Mouse (Mus musculus): Measurements from ENCODE around the gene Inpp5f. TPM values are rescaled to one million over a fixed set of nuclear protein-coding genes. Genes with fewer than 3 reads are reported as not detected.
"Not testable (repeated sequence)": the region's sequence is repeated elsewhere in the genome, so short reads cannot be mapped to it uniquely, and the experiment has no call there.

Gene Inpp5f
- polyA plus RNA-seq, 1 experiment from 2014 or later: 63.6 TPM

DNA sequence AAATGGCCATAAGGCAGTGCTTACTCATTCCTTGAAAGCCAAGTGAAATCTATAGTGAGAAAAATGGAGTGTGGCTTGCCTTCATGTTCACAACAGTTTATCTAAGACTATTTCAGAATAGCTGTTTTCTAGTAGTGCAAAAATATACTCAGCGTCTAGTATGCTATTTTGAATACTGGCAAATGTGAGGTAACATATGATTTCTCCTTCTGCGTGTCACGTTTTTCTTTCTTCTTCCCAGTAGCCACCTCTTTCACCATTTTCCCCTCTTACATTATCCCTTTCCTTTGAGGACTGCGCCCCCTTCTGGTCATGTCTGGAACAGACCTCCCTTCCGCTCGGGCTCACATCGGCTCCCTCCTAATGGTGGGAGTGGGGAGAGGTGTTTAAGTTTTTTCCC is 78.9 kb downstream of the Inpp5f start:
- DNase-seq (ENCODE audit: low spot score): peak; percentile 86
- 10% methylated on average over 7 of the region's 7 CpGs for WGBS
- Histone ChIP-seq H3K9me3 (peaks cover 24% of the 10 kb centered on the region), H3K4me3 (peak overlapping the region; percentile 57), H3K4me1 (replicated peaks) (peaks cover 14% of the 10 kb centered on the region), H3K27ac (peak overlapping the region; percentile 64), H3K27me3 (ENCODE audit: insufficient read depth, poor library complexity, severe bottlenecking) (no peaks in the 10 kb centered on the region), H3K36me3 (peaks cover 67% of the 10 kb centered on the region)

DNA sequence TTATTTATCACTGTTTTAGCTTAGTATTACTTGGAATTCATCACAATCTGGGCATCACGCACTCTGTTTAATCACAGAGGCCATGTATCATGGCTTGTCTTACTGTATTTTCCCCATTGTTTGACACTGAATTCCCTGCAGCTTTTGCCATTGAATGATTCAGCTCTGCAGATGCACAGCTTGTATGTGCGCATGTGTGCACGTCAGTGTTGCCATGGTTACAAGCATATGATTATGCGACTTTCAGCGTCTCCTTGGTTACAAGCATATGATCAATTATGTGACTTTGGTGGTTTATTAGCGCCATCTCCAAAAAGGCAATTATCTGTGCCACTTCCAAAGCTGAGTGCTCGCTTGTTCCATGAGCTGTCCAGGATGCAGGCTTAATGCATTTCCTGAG is 79.7 kb downstream of the Inpp5f start:
- 57% methylated on average over 7 of the region's 7 CpGs for WGBS
- Histone ChIP-seq H3K4me1 (replicated peaks) (peaks cover 14% of the 10 kb centered on the region), H3K36me3 (peaks cover 67% of the 10 kb centered on the region), H3K27me3 (ENCODE audit: insufficient read depth, poor library complexity, severe bottlenecking) (no peaks in the 10 kb centered on the region), H3K9me3 (peaks cover 22% of the 10 kb centered on the region), H3K4me3 (peak overlapping the region; percentile 57), H3K27ac (peak overlapping the region; percentile 64; the same call in 1 of the 2 replicates)
- peak; percentile 38 for DNase-seq (ENCODE audit: low spot score)

DNA sequence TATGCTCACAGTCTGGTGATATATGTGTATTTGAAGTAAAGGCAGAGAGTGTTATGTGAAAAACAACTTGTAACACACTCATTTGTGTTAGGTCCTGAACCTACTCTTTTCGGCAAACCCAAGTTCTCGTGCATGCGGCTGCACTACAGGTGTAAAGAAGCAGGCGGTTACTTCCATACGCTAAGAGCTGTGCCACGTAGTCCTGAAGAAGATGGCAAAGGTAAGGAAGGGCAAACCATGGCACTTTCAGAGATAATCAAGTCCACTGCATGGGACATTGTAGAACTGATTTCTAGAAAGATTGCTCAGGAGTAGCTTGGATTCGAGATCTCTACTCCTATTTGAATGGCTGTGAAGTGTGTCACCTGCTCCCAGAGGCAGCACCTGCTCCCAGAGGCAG is 81.0 kb downstream of the Inpp5f start:
- WGBS: 91% methylated on average over 7 of the region's 7 CpGs
- DNase-seq (ENCODE audit: low spot score): no peak
- Histone ChIP-seq H3K27me3 (ENCODE audit: insufficient read depth, poor library complexity, severe bottlenecking) (no peaks in the 10 kb centered on the region), H3K9me3 (peaks cover 16% of the 10 kb centered on the region), H3K4me3 (no peak overlapping the region), H3K27ac (no peak overlapping the region), H3K4me1 (replicated peaks) (peaks cover 14% of the 10 kb centered on the region), H3K36me3 (peaks cover 63% of the 10 kb centered on the region)

DNA sequence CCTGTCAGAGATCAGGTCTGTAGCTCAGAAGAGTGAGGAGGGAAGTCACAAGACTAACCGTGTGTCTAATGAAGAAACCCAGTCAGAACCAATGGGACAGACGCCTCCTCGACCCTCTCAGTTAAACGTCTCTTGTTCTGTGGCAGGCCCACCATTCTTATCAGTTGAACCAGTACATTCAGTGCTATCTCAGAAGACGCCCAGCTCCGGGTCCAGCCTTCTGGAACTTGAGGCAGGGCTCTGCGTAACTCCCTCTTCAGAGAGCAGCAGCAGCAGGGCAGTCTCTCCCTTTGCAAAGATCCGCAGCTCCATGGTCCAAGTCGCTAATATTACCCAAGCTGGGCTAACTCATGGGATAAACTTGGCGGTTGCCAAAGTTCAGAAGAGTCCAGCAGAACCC is 83.7 kb downstream of the Inpp5f start:
- H3K27ac ChIP-seq: no peak overlapping the region
- no peaks in the 10 kb centered on the region for H3K27me3 ChIP-seq (ENCODE audit: insufficient read depth, poor library complexity, severe bottlenecking)
- H3K4me3 ChIP-seq: no peak overlapping the region
- no peaks in the 10 kb centered on the region for H3K9me3 ChIP-seq
- DNase-seq (ENCODE audit: low spot score): no peak
- peaks cover 68% of the 10 kb centered on the region for H3K36me3 ChIP-seq
- peaks cover 9% of the 10 kb centered on the region for H3K4me1 ChIP-seq (replicated peaks)
- 91% methylated on average over 10 of the region's 10 CpGs for WGBS

DNA sequence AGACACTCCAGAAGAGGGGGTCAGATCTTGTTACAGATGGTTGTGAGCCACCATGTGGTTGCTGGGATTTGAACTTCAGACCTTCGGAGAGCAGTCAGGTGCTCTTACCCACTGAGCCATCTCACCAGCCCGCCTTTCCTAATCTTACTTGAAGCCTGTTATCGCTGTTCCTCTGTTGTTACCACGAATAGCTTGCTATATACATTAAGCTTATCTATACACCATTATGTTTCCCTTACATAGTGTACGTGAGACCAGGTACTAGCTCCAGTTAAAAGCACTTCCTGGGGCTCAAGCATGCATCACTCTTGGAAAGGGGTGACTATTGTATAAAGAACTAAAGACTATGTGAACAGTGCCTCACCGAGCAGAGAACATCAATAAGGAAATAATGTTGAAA is 88.8 kb downstream of the Inpp5f start:
- H3K4me1 ChIP-seq (replicated peaks); H3K9me3 ChIP-seq; DNase-seq (ENCODE audit: low spot score); H3K27me3 ChIP-seq (ENCODE audit: insufficient read depth, poor library complexity, severe bottlenecking); H3K4me3 ChIP-seq; H3K27ac ChIP-seq: not testable (repeated sequence)
- H3K36me3 ChIP-seq: peaks cover 91% of the 10 kb centered on the region
- WGBS: 90% methylated on average over 6 of the region's 6 CpGs

DNA sequence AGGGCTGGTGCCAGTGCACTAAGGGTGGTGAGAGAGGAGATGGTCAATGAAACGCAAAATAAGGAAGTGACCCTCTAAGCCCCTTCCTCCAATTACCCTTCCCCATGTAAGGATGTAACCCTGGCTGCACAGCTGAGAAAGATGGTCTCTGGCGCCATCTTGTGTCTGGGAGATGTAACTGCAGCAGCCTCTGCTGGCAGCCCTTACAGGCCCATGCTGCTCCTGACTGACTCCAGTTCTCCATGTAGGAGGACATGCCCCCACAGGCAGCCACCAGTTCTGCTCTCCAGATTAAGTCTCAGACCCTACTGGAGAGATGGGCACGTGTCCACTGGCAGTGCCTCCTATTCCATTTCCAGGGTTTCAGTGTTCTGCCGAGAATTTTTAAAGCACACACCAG is 94.6 kb downstream of the Inpp5f start:
- WGBS: 26% methylated on average over 4 of the region's 4 CpGs
- H3K36me3 ChIP-seq: peaks cover 100% of the 10 kb centered on the region

DNA sequence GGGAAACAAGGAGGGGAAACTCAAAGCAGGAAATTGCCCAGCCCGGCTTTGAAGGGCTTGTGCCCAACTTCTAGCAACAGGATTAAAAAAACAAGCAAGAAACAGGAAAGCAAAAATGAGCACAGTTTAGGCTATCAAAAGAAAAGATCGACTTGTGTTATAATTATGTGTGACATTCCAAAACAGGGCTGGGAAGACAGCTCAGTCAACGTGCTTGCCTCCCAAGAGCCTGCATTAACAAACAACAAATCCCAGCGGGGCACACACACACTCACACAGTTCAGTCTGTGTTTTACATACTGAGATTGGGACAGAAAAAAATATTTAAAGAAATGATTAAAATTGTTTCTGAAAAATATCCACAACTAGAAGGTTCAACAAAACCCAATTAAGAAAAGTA is 106.9 kb downstream of the Inpp5f start:
- Histone ChIP-seq H3K4me1 (replicated peaks) (no peaks in the 10 kb centered on the region), H3K9me3 (no peaks in the 10 kb centered on the region), H3K36me3 (peaks cover 100% of the 10 kb centered on the region), H3K27me3 (ENCODE audit: insufficient read depth, poor library complexity, severe bottlenecking) (no peaks in the 10 kb centered on the region), H3K4me3 (no peak overlapping the region), H3K27ac (no peak overlapping the region)
- WGBS: 82% methylated on average over 4 of the region's 4 CpGs
- no peak for DNase-seq (ENCODE audit: low spot score)

More for the DNA sequence above, 94.6 kb downstream of the Inpp5f start:
- Histone ChIP-seq H3K4me3 (no peak overlapping the region), H3K27ac (no peak overlapping the region), H3K27me3 (ENCODE audit: insufficient read depth, poor library complexity, severe bottlenecking) (no peaks in the 10 kb centered on the region), H3K4me1 (replicated peaks) (no peaks in the 10 kb centered on the region), H3K9me3 (no peaks in the 10 kb centered on the region)
- peak; percentile 72 for DNase-seq (ENCODE audit: low spot score)

DNA sequence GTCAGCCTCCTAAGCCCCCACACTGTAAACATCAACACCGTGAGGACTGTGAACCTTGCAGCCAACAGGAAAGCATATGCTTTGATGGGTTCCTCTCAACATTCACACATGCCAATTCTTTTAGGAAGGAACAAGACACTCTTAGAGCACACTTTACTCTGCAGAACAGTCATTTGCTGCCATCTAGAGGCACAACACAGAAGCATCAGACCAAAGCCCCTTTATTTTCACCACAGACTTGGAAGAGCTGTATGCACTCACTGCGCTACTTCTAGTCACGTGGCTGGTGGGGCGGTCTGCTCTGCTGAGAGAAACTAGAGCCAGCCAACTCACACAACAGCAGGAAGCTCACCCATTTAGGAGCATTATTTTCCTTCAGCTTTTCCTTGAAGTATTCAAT is 113.6 kb downstream of the Inpp5f start:
- Histone ChIP-seq H3K36me3 (peaks cover 55% of the 10 kb centered on the region), H3K9me3 (no peaks in the 10 kb centered on the region), H3K4me3 (no peak overlapping the region), H3K4me1 (replicated peaks) (peaks cover 18% of the 10 kb centered on the region), H3K27me3 (ENCODE audit: insufficient read depth, poor library complexity, severe bottlenecking) (no peaks in the 10 kb centered on the region), H3K27ac (no peak overlapping the region)
- peak; percentile 40 for DNase-seq (ENCODE audit: low spot score)
- WGBS: 63% methylated on average over 4 of the region's 4 CpGs

- Histone ChIP-seq H3K4me3 (no peak overlapping the region), H3K9me3 (no peaks in the 10 kb centered on the region), H3K36me3 (peaks cover 51% of the 10 kb centered on the region), H3K27ac (no peak overlapping the region), H3K4me1 (replicated peaks) (peaks cover 18% of the 10 kb centered on the region), H3K27me3 (ENCODE audit: insufficient read depth, poor library complexity, severe bottlenecking) (no peaks in the 10 kb centered on the region)
- DNase-seq (ENCODE audit: low spot score): no peak
- 89% methylated on average over 9 of the region's 9 CpGs for WGBS
These were observed 114.1 kb downstream of the Inpp5f start for GRCm38 (mm10) chr7:128725189-128725588.

DNA sequence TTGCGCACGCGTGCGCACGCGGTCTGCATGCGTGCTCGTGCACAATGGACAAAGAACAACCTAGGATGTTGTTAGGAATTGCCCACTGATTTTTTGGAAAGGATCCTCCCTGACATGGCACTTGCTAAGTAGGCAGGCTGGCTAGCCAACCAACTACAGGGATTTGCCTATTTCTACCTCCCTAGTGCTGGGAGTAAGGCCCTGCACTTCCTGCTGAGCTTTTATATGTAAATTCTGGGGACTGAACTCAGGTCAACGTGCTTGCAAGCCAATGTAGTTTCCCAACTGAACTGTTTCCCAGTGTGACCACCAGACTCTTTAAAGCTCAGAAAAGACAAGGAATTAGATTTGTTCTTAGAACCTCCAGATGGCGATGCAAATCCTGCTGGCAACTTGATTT is 115.9 kb downstream of the Inpp5f start:
- H3K9me3 ChIP-seq: no peaks in the 10 kb centered on the region

GRCm38 (mm10) chr7:128727701-128728100 is 116.6 kb downstream of the Inpp5f start:
- no peak for DNase-seq (ENCODE audit: low spot score)
- H3K36me3 ChIP-seq: peaks cover 26% of the 10 kb centered on the region
- peaks cover 20% of the 10 kb centered on the region for H3K4me1 ChIP-seq (replicated peaks)
- H3K27me3 ChIP-seq (ENCODE audit: insufficient read depth, poor library complexity, severe bottlenecking): no peaks in the 10 kb centered on the region
- H3K4me3 ChIP-seq: no peak overlapping the region
- WGBS: 39% methylated on average over 5 of the region's 5 CpGs
- no peaks in the 10 kb centered on the region for H3K9me3 ChIP-seq
- H3K27ac ChIP-seq: no peak overlapping the region

More for the DNA sequence above, 115.9 kb downstream of the Inpp5f start:
- Histone ChIP-seq H3K4me3 (no peak overlapping the region), H3K27me3 (ENCODE audit: insufficient read depth, poor library complexity, severe bottlenecking) (no peaks in the 10 kb centered on the region), H3K36me3 (peaks cover 33% of the 10 kb centered on the region), H3K4me1 (replicated peaks) (peaks cover 20% of the 10 kb centered on the region), H3K27ac (no peak overlapping the region)
- DNase-seq (ENCODE audit: low spot score): no peak
- 41% methylated on average over 10 of the region's 10 CpGs for WGBS

DNA sequence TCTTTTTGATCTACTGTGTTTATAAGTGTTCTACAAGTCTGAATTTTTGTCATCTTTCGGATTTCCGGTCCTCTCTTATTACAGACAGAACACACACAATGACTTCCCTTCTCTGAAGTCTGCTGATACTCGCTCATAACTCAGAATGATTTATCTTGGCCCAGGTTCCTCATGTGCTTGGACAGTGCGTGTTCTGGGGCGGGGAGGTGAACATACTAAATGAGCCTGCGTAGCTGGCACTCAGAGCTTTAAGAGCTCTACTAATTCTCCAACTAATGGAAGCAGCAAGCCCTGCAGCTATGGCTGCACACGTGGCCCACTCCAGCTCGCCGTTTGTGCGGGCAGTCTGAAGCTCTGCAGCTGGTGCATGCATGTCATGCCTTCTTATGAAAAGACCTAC is 117.6 kb downstream of the Inpp5f start:
- Histone ChIP-seq H3K4me3 (no peak overlapping the region), H3K9me3 (no peaks in the 10 kb centered on the region), H3K27ac (no peak overlapping the region), H3K27me3 (ENCODE audit: insufficient read depth, poor library complexity, severe bottlenecking) (no peaks in the 10 kb centered on the region), H3K4me1 (replicated peaks) (peaks cover 20% of the 10 kb centered on the region), H3K36me3 (peaks cover 17% of the 10 kb centered on the region)
- no peak for DNase-seq (ENCODE audit: low spot score)
- WGBS: 93% methylated on average over 10 of the region's 10 CpGs

DNA sequence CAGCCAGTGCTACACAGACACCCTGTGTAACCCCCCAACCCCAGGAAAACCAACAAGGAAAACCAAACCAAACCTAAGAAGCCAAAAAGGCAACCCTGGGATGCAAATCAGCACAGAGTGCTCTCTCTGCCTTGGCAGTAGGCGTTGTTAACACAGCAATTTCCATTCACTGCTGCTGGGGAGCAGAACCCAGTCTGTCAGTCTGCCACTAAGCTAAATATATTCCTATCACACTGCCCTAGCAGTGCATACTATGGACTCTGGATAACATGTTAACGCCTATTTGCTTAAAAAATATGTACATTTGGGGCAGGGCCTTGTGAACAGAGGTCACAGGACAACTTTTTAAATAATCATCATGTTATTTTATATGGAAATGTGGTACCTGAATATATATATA is 120.5 kb downstream of the Inpp5f start:
- Histone ChIP-seq H3K27me3 (ENCODE audit: insufficient read depth, poor library complexity, severe bottlenecking) (no peaks in the 10 kb centered on the region), H3K4me1 (replicated peaks) (peaks cover 16% of the 10 kb centered on the region), H3K9me3 (peaks cover 2% of the 10 kb centered on the region; the same call in 1 of the 2 replicates), H3K36me3 (peaks cover 27% of the 10 kb centered on the region), H3K27ac (no peak overlapping the region), H3K4me3 (no peak overlapping the region)
- no peak for DNase-seq (ENCODE audit: low spot score)
- WGBS: 82% methylated on average over 2 of the region's 2 CpGs

GRCm38 (mm10) chr7:128738041-128738440 is 126.9 kb downstream of the Inpp5f start:
- Histone ChIP-seq H3K4me3 (peak overlapping the region; percentile 98), H3K27ac (no peak overlapping the region), H3K9me3 (peaks cover 2% of the 10 kb centered on the region; the same call in 1 of the 2 replicates), H3K27me3 (ENCODE audit: insufficient read depth, poor library complexity, severe bottlenecking) (peaks cover 14% of the 10 kb centered on the region), H3K36me3 (peaks cover 36% of the 10 kb centered on the region), H3K4me1 (replicated peaks) (peaks cover 19% of the 10 kb centered on the region)
- DNase-seq (ENCODE audit: low spot score): no peak
- 86% methylated on average over 5 of the region's 5 CpGs for WGBS
